Mouse (Mus musculus) frontal cortex, postnatal 14 days (tissue): Measurements from ENCODE around the gene Cyth4.

Experiments
- DNase-seq, 2 experiments: peaks; one replicate each; pipeline ENCODE4 v3.0.0; 2022; ENCODE audit warnings: low spot score in 2 of 2

Cyth4 gene

DNA sequence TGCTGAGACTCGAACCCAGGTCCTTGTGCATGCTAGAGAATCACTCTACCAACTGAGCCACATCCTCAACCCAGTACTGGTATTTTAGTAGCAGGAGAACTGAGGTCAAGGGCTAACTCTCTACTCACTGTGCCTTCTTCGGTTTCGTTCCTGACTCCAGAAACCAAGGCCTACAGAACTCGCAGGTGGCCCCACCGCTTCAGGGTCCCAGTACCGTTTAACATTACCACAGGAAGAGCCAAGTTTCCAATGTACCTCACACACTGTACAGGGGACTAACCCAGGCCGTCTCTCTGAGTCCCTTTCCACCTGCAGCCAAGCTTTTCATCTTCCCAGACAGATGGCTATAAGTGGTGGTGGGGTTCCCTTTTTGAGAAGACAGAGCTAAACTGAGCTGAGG is 11.4 kb upstream of the Cyth4 start:
- no peak for DNase-seq

DNA sequence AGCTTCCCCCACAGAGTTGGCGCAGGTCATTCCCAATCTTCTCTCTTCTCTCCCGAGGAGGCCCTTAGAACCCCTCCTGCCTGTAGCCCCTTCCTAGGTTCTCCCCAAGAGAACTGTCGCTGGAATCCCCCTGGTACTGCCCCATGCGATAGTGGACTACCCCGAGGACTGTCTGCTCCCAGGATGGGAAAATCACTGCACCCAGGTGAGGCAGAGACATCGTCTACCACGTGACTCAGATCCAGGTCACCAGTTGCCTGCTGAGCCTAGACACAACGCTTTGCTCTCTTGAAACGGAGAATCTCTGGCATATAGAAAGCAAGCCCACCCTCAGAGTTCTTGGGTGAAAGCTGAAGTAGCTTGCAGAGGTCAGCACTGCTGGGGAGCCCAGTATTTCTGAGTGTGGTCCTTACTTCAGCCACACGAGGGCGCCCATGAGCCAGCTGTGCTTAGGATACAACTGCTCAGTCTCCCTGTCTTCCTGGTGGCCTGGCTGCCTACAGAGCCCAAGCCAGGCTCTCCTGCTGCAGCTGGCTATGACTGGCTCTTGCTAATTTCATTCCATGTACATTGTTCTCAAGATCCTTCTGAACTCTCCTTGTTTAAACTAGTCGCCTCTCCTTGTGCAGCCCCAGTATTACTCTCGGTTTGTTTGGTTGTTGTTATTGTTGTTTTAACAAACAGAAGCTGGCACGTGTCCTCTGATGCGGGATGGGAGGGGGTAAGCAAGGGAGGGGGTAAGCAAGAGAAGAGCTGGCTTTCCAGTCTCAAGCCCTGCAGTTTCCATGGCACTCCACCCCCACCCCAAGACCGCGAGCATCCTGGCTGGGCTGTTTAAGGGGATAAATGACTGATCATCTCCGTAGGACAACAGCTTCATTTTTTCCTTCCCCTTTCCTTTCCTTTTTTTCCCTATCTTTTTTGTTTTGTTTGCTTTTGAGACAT is 9.5 kb upstream of the Cyth4 start:
- DNase-seq: peak; percentile 77 to 89

DNA sequence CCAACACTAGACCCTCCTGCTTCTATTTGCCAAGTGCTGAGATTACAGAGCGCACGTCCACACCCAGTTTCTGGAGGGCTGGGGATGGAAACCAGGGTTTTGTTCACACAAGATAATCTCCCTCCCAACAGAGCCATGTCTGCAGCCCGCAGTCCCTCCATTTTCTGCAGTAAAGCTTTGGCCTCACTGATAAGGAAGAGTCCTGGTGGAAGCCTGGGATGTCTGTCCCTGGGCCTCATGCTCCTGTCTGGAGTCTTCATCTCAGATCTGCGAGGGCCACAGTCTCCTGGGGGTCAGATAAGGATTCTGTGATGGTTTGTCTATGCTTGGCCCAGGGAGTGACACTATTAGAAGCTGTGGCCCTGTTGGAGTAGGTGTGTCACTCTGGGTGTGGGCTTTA is 8.8 kb upstream of the Cyth4 start:
- DNase-seq: no peak

DNA sequence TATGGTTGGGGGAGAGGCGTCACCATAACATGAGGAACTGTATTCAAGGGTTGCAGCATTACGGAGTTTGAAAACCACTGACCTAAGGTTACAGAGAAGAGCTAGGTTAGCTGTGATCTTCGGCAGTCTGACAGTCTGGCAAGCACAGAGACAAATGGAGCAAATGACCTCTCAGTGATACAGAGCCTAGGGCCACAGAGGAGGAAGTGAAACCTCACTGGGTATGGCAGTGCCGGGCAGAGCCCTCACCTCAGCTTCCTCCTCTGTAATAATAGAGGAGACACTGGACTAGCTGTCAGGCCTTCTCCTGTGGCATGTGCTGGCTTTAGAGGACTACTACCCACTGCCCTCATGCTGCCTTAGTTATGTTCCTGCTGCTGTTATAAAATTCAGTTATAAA is 7.9 kb upstream of the Cyth4 start:
- DNase-seq: no peak

DNA sequence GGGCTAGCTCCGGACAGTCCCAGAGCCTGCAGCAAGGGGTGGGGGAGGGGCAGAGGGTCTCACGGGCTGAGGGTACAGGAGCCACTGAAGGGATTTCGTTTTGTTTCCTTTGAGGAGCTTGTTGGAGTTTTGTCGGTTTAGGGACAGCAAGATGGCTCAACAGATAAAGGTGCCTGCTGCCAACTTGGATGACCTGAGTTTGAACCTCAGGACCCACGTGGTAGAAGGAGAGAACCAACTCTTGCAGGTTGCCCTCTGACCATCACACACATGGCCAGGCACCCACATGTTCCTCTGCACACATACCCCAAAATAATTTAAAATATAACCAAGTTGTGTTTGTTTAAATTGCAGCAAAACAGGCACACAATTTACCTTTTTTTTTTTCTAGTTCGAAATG is 6.9 kb upstream of the Cyth4 start:
- DNase-seq: no peak

DNA sequence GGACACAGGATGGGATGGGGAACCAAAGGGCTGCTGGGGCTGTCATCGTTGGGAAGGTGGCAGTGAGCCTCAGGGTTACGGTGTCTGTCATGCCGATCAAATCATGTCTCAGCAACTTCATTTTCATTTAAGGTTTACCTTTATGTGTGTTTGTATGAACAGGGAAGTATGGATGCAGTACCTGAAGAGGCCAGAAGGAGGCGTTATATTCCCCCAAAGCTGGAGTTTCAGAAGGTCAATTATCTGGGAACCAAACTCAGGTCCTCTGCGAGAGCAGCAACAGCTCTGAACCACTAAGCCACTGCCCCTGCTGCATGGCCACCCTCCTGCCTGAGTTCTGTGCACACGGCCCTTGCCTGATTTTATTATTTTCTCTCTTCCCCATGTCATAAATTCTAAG is 6.1 kb upstream of the Cyth4 start:
- DNase-seq: no peak

DNA sequence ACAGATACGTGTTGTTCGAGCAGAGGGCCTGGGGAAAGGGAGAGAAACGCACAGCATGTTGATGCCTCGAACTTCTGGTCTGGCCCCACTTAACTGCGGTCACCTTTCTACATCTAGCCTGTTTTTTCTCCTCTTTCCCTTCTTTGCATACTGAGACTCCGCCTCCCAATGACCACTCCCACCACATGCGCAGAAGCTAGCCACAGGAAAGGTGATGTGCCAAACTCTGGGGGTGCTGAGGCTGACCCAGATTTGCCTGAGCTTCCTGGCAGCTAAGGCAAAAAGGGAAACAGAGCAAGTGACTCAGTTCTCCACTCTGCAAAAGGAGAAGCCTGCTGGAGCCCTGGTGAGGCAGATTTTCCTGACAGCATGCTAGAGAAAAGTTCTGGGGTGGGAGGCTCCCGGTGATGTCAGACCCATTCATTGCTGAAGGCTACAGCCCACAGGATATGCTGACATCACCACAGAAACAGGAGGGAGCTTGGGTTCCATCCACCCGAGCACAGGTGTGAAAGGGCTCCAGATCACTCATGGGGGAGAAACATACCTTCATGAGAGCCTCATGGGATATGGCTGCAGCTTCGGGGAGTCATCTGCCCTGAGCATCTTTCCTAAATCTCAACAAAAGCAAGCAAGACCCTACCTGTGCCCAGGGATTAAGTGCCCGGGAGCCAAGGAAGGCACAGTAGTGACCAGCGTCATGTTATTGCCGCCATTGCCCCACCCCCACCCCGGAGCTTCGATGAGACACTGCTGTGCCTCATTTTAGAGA is 5.0 kb upstream of the Cyth4 start:
- no peak for DNase-seq

DNA sequence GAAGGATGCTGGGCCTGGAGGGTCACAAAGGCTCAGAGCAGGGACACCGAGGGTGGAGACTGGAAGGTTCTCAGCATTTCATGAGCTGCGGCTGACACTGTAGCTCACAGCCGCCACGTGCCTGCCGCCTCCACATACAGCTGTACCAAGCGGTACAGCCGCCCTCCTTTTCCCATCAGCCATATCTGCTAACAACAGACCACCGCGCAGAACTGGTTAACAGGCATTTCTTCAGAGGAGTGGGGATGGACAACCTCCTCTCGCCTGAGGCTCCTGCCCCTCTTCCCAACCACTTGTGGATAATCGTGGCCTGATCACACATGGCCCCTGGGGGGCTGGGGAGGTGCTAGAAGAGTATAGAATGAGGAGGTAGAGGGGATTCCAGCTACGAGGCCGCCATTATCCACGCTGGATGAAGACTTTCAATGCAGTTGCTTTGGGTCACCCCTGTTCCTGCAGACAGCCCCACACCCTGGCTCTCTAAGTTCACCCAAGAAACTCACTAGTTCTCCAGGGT is 4.3 kb upstream of the Cyth4 start:
- no peak for DNase-seq

DNA sequence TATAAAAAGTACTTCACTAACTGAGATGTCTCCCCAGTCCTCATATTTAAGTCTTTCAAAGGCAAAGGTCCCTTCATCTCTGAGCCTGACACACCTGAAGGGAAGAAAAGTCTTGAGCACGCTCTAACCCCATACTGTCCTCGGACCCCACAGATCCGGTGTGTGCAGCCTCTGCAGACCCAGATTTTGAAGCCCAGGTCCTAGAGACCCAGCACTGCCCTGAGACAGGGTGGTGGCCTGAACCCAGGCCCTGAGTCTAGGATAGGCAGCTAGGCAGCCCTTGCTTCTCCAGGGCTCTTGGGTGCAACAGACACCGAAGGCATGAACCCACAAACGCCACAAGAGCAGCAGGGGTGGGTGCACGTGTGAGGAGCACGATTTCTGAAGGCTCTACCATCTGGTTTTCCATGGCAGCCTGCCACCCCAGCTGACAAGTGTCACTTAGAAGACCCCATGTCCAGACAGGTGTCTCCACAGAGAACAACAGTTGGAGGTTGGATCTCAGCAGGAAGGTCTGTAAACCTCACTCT is 2.9 kb upstream of the Cyth4 start:
- no peak for DNase-seq

DNA sequence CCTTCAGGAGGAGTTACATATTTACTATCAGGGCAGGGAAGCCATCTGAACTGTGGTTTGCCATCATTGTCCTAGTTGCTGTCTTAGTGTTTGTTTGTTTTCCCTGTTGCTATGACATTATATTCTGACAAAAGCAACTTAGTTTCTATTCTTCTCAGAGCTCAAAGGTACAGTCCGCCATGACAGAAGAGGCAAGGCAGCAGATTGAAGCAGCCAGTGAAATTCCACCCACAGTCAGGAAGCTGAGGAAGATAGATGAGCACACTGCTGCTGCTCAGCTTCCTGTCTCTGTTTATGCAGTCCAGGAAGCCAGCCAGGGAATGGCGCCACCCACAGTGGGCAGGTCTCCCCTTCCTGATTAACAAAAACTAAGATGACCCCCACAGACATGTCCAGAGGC is 2.0 kb upstream of the Cyth4 start:
- no peak for DNase-seq

DNA sequence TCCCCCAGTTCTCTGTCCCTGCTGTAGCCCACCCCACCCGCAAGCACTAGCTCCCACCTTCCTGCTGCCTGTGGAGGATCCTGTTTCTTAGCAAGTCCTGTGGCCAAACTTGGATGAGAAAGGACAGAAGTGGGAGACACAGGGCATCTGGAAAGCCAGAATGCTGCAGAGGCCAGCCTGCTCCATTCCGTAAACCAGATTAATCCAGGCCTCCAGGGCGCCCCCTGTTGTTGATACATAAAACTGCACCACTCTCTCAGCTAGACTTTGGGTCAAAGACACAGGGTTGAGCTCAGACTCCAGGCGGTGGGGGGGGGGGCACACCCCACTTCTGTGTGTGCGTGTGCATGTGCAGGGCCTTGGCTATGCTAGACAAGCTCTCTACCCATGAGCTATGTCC is 1.4 kb upstream of the Cyth4 start:
- DNase-seq: no peak

DNA sequence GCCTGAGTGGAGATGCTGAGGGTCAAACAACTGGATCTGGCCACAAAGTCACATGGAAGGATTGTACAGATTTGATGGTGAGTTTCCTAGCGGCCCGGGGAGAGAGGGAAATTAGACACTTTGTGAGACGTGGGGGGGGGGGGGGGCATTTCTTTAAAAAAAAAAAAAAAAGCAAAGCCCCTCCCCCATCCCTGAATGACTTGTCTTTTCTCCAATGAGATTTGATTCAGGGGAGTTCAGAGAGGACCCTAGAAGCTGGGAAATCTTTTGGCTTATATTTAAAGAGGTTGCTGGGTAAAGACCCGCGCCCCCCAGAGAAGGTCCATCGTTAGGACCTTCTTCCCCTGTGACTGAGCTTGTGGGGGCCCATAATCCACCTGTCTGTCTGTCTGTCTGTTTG is 343 bp upstream of the Cyth4 start:
- no peak for DNase-seq

DNA sequence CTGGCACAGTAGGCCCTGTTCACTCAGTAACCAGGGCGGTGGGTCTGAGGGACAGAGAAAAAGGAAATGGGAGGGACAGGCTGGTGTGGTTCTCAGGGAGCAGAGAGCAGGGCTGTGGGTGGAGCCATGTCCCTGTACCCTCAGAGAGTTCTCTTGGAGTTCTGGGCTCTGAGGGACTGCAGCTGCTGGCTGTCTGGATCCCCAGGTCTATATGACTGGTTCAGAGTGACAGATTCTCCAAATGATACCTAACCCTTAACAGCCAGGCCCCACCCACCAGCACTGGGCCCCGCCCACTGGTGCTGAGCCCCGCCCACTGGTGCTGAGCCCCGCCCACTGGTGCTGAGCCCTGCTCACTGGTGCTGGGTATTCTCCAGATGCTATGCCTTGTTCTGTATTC is 882 bp downstream of the Cyth4 start:
- no peak for DNase-seq

DNA sequence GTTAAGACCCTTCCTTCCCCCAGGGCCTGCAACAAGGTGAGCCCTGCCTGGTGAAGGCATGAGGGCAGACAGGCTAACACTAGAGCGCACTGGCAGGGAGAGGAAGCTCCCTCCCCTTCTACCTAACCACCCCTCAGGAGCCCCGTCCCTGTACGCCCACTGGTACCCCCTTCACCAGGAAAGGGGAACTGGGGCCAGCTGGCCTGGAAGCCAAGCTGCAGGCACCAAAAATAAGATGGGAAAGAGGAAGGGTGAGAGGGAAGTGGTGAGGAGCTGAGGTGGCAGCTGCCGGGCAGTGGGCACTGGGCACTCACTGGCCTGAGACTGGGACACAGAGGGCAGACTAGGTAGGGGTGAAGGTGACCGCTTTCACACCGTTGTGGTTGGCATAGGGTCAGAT is 2.3 kb downstream of the Cyth4 start:
- peak in 1 of 2 experiments; percentile 42 for DNase-seq

DNA sequence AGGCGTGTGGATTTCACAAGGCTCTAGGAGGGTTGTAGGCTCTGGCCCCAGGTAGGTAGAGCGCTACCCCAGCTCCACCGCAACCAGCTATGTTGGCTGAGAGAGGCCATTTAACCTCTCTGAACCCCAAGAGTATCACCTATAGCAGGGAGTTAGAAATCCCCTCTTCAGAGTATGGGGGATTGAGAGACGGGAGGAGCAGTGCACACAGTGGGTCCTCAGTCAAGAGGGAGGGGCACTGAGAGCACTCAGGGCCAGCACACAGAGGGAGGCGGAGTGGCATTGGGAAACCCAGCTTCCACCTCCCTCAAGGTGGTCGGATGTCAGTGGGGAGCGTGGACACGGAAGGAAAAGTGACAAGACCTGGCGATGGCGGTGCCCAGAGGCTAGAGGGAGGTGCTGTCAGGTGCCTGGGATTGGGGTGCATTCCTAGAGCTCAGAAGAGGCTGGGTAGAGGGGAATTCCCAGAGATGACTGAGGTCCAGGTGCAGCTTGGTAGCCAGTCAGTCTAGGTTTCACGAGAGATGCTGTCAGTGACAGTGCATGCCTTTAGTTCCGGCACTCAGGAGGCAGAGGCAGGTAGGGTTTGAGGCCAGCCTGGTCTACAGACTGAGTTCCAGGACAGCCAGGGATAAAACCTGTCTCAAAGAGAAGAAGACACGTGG is 2.8 kb downstream of the Cyth4 start:
- DNase-seq: no peak

DNA sequence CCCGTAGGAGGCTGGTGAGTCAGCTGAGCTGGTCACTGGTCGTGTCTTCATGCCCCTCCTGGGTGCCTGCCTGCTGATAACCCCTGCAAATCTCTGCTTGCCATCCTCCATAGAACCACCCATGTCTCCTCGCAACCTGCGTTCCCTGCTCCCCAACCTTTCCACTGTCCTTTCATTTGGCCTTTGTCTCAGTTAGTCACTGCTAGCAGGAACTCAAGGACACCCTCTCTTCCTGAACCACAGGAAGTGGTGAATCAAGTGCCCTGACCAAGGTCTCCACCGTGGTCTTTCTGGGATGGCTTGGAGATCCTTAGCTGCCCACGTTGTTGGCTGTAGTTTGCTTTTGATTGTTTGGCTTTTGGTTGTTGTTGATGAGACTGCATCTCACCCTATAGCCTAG is 4.3 kb downstream of the Cyth4 start:
- DNase-seq: no peak

DNA sequence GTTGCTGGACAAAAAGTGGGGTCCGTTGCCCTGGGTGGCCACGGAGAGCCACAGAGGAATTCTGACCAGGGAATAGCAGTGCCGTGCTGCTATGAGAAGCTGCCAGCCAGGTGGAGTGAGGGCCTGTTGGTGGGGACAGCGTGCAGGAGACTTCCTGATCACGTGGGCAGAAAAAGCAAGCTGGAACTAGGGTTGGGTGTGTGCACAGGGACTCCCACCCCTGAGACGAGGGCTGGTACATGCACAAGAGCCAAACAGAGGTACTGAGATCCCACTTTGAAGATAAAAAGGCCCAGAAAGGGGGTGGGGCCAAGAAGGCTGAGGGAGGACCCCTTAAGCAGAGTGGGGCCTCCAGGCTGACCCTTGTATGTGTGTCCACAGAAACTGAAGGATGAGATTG is 7.4 kb downstream of the Cyth4 start:
- DNase-seq: no peak

DNA sequence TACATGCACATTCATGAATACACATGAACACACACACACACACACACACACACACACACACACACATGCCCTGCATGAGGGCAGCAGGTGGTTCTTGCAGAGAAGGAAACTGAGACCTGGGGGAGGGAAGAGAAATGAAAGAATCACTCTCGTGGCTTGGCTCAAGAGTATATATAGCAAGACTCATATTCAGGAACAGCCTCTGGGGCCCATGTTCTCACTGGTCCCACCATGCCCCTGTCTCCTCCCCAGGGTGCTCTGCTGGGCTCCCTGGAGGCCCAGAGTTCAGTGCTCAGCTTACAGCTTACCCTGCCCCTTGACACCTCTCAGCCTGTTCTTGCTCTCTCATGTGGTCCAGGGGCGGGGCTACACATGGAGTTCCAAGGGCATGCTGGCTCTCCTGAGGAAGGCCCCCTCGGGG is 8.5 kb downstream of the Cyth4 start:
- no peak for DNase-seq

DNA sequence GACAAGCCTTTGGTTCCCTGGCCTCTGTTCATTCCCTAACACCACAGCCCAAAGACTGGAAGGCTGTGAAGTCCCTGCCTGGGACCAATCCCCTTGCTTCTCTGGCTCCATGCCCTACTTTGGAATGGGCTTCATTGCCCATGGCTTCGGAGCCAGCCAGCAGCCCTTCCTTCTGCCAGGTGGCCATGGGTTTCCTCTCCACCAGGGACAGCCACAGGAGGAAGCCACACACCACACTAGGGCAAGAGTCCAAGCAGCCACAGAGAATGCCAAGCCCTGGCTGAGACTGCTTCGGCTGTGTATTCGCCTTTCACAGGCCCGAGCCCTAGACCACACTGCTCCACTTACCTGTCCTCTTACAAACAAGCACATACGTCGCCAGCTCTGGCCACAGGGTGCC is 9.2 kb downstream of the Cyth4 start:
- DNase-seq: no peak

DNA sequence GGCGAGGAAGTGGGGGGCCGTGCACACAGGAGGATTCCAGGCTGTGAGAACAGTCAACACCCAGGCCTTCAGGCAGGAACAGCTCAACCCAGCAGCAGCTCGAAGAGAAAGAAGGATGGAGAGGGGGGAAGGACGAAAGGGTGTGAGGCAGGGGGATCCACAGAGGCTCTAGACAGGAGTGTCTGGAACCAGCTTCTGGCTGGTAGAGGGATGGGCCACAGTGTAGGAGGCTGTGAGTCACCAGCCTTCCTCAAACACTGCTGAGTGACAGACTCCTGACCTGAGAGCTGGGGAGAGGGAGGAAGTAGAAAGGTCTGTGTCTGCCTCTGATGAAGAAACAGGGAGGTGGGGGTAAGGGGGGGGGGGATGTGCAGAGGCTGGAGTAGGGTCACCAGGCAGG is 10.6 kb downstream of the Cyth4 start:
- no peak for DNase-seq

DNA sequence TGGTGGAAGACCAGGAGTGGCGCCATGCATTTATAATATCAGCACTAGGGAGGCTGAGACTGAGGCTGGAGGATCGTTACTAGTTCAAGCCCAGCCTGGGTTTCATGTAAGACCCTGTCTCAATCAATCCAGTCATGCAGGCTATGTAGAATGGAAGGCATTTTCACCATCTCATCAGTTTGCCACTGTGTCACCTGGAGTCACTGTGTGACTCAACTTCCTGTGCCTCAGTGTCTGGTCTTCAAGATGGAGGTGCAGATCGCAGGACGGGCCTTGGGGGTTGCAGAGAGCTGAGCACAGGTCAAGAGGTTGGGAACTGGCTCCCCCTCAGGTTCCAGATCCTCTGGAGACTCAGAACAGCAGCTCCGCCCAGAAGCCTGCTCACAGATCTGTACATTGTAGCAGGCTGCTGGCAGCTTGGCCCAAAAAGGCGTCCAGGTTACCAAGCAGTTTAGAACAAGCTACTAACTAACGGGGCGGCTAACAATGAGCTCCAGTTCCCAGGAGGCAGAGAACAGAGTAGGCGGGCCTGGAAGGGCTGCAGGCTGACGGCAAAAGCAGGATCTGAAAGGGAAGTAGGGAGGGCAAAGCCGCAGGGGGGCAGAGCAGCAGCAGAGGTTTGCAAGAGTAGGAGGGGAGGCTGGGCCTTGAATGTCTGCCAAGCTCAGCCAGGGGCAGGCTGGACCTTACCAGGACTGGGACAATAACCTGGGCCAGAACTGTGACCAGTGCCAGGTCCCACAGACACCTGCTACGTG is 14.0 kb downstream of the Cyth4 start:
- no peak for DNase-seq
